Mouse (Mus musculus) thymus, adult 2 months (tissue): Measurements from ENCODE around the gene Nckap5. TPM values are rescaled to one million over a fixed set of nuclear protein-coding genes. Genes with fewer than 3 reads are reported as not detected.

Experiments
- DNase-seq: peaks from one replicate; pipeline ENCODE4 v3.0.0; 2021
- H3K27ac ChIP-seq: fragments of 200-500 bp; 2 replicates; pipeline ENCODE4 v1.5.1; 2012; ENCODE audit warnings: low read length, control low read depth; ENCODE audit not compliant: control insufficient read depth, insufficient read depth
- H3K27me3 ChIP-seq: fragments of 200-500 bp; 2 replicates; pipeline ENCODE4 v1.6.1; 2012; ENCODE audit warnings: mild to moderate bottlenecking, low read length, moderate library complexity, mixed read lengths; ENCODE audit not compliant: control insufficient read depth, insufficient read depth
- H3K36me3 ChIP-seq: fragments of 200-500 bp; 2 replicates; pipeline ENCODE4 v1.6.1; 2012; ENCODE audit warnings: mild to moderate bottlenecking, low read length, moderate library complexity; ENCODE audit not compliant: control insufficient read depth, insufficient read depth
- H3K4me1 ChIP-seq: fragments of 200-500 bp; replicated peaks from 2 replicates; pipeline ENCODE4 v1.6.1; 2012; ENCODE audit warnings: low read length; ENCODE audit not compliant: control insufficient read depth, insufficient read depth
- H3K4me3 ChIP-seq: fragments of 200-500 bp; 2 replicates; pipeline ENCODE4 v1.5.1; 2012; ENCODE audit warnings: mild to moderate bottlenecking, low read length, control low read depth, moderate library complexity; ENCODE audit not compliant: control insufficient read depth, insufficient read depth
- CTCF ChIP-seq: fragments of 200-500 bp; IDR thresholded peaks from 2 replicates; pipeline ENCODE4 v1.5.1; 2012; ENCODE audit warnings: mild to moderate bottlenecking, control low read depth, low read length, moderate library complexity, borderline replicate concordance; ENCODE audit not compliant: control insufficient read depth, poor library complexity, insufficient read depth; ENCODE audit errors: extremely low read depth
- POLR2A ChIP-seq: fragments of 200-500 bp; IDR thresholded peaks from 2 replicates; pipeline ENCODE4 v1.6.1; 2012; ENCODE audit warnings: mild to moderate bottlenecking, low read length, control low read depth, moderate library complexity; ENCODE audit not compliant: control insufficient read depth, poor library complexity, insufficient read depth; ENCODE audit errors: extremely low read depth
- WGBS: fragments of 180-500 bp; shearing (Covaris S2); methylation state at CpG from one replicate; pipeline ENCODE4 v1.1.7; 2018; 5-methylcytosine and 5-hydroxymethylcytosine counted together
- polyA plus RNA-seq: library from polyadenylated mRNA; depleted of rRNA; stranded (reverse); fragments of >200 nt; gene quantifications from 2 replicates; pipeline ENCODE4 v1.2.3, GENCODE M21; 2012

Gene Nckap5
- polyA plus RNA-seq, 1 experiment: 0.50 TPM

GRCm38 (mm10) chr1:126752247-126753037 is 78.2 kb downstream of the Nckap5 start:
- no peak overlapping the region for H3K4me3 ChIP-seq
- no peak overlapping the region for H3K27ac ChIP-seq
- H3K36me3 ChIP-seq: no peaks in the 10 kb centered on the region
- WGBS: 74% methylated on average over 13 of the region's 13 CpGs
- H3K27me3 ChIP-seq: no peaks in the 10 kb centered on the region
- no peak for DNase-seq
- TF ChIP-seq CTCF (no peak), POLR2A (no peak)
- no peaks in the 10 kb centered on the region for H3K4me1 ChIP-seq

- Histone ChIP-seq H3K36me3 (no peaks in the 10 kb centered on the region), H3K4me3 (no peak overlapping the region), H3K27me3 (no peaks in the 10 kb centered on the region), H3K27ac (no peak overlapping the region), H3K4me1 (no peaks in the 10 kb centered on the region)
- 98% methylated on average over 6 of the region's 6 CpGs for WGBS
- DNase-seq: no peak
- TF ChIP-seq CTCF: no peak
- no peak for TF ChIP-seq POLR2A
Observed at GRCm38 (mm10) chr1:126751137-126751536, 79.5 kb downstream of the Nckap5 start.

GRCm38 (mm10) chr1:126750156-126750555 is 80.4 kb downstream of the Nckap5 start:
- DNase-seq: no peak
- Histone ChIP-seq H3K27ac (no peak overlapping the region), H3K36me3 (no peaks in the 10 kb centered on the region), H3K4me1 (no peaks in the 10 kb centered on the region), H3K27me3 (no peaks in the 10 kb centered on the region), H3K4me3 (no peak overlapping the region)
- TF ChIP-seq CTCF (no peak), POLR2A (no peak)
- WGBS: 95% methylated on average over 3 of the region's 3 CpGs

GRCm38 (mm10) chr1:126747914-126748313 is 82.7 kb downstream of the Nckap5 start:
- Histone ChIP-seq H3K4me1 (no peaks in the 10 kb centered on the region), H3K27ac (no peak overlapping the region), H3K4me3 (no peak overlapping the region), H3K27me3 (no peaks in the 10 kb centered on the region), H3K36me3 (no peaks in the 10 kb centered on the region)
- TF ChIP-seq CTCF: no peak
- no peak for TF ChIP-seq POLR2A
- no peak for DNase-seq
- 80% methylated on average over 4 of the region's 4 CpGs for WGBS

- no peaks in the 10 kb centered on the region for H3K36me3 ChIP-seq
- no peaks in the 10 kb centered on the region for H3K27me3 ChIP-seq
- H3K4me1 ChIP-seq: no peaks in the 10 kb centered on the region
- H3K4me3 ChIP-seq: no peak overlapping the region
- no peak overlapping the region for H3K27ac ChIP-seq
- 76% methylated on average over 4 of the region's 4 CpGs for WGBS
- DNase-seq: no peak
- TF ChIP-seq POLR2A (no peak), CTCF (no peak)
Observed at GRCm38 (mm10) chr1:126745482-126746136, 85.0 kb downstream of the Nckap5 start.

DNA sequence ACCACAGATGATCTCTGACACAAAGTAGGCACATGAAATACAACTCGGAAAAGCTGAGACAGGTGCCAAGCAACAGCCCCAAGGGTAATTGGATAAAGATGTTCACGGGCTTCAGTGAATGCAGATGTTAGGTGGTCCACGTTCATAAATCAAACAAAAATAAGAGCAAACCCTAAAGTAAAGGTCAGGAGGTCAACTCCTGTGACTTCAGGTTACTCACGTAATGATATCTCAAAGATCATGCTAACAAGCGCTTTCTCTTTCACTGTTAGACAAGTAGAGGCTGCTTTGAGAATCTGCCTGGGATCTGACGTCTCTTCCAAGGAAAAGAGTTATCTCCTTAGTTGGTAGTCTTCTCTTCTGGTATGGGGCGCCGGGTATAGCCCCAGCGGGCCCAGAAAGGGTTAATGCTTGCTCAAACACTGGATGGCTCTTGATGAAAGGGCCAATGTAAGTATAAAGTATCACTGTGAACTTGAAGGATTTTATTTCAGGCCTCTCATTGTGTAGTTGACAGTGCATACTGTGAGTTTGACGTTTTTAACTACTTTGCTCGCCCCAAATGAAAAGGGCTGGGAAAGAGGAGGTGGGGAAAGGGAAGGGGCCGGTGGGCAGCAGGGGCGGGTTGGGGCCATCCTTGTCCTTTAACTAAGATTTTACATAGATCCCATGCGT is 85.8 kb downstream of the Nckap5 start:
- Histone ChIP-seq H3K4me3 (no peak overlapping the region), H3K27me3 (no peaks in the 10 kb centered on the region), H3K27ac (no peak overlapping the region), H3K4me1 (no peaks in the 10 kb centered on the region), H3K36me3 (no peaks in the 10 kb centered on the region)
- TF ChIP-seq POLR2A (no peak), CTCF (no peak)
- no peak for DNase-seq
- 93% methylated on average over 14 of the region's 14 CpGs for WGBS
